Mouse (Mus musculus) liver, postnatal 0 days (tissue): ENCODE measurements around the gene Gm17622. TPM values are rescaled to one million over a fixed set of nuclear protein-coding genes. Genes with fewer than 3 reads are reported as not detected.

Experiments used
- ATAC-seq: fragments of 200-750 bp; cut with Nextera tagmentation; 2 replicates; pipeline ENCODE4 v1.8.0; 2017; ENCODE audit warnings: mild to moderate bottlenecking, moderate library complexity
- DNase-seq: peaks from one replicate; pipeline ENCODE4 v3.0.0-alpha.2; 2016
- H3K27ac ChIP-seq: fragments of 300-500 bp; sonication (generic); 2 replicates; pipeline ENCODE4 v1.5.1; 2014; ENCODE audit warnings: antibody characterized with exemption, moderate library complexity, mild to moderate bottlenecking, low read depth
- H3K27me3 ChIP-seq: fragments of 300-500 bp; sonication (generic); 2 replicates; pipeline ENCODE4 v1.6.1; 2014; ENCODE audit warnings: low read length, control low read depth, mixed read lengths; ENCODE audit not compliant: insufficient read depth
- H3K36me3 ChIP-seq: fragments of 300-500 bp; sonication (generic); replicated peaks from 2 replicates; pipeline ENCODE4 v1.6.1; 2014; ENCODE audit warnings: mild to moderate bottlenecking, control low read depth, low read length, moderate library complexity, mixed read lengths; ENCODE audit not compliant: insufficient read depth
- H3K4me1 ChIP-seq: fragments of 300-500 bp; sonication (generic); 2 replicates; pipeline ENCODE4 v1.6.1; 2014; ENCODE audit warnings: antibody characterized with exemption, mild to moderate bottlenecking, control low read depth; ENCODE audit not compliant: insufficient read depth
- H3K4me2 ChIP-seq: fragments of 300-500 bp; sonication (generic); 2 replicates; pipeline ENCODE4 v1.6.1; 2014; ENCODE audit warnings: low read depth, mild to moderate bottlenecking, low read length, moderate library complexity, mixed read lengths
- H3K4me3 ChIP-seq: fragments of 300-500 bp; sonication (generic); 2 replicates; pipeline ENCODE4 v1.5.1; 2014; ENCODE audit warnings: low read depth, low read length
- H3K9ac ChIP-seq: fragments of 300-500 bp; sonication (generic); replicated peaks from 2 replicates; pipeline ENCODE4 v1.6.1; 2014; ENCODE audit warnings: mild to moderate bottlenecking, moderate library complexity
- H3K9me3 ChIP-seq: fragments of 300-500 bp; sonication (generic); 2 replicates; pipeline ENCODE4 v1.6.1; 2016; ENCODE audit warnings: mild to moderate bottlenecking, control low read depth, low read length, mixed read lengths
- CTCF ChIP-seq: sonication (generic); IDR thresholded peaks from 2 replicates; pipeline ENCODE4 v1.5.1; 2016; ENCODE audit warnings: antibody characterized with exemption, low read depth
- EP300 ChIP-seq: IDR thresholded peaks from 2 replicates; pipeline ENCODE4 v1.6.1; 2016; ENCODE audit warnings: antibody characterized with exemption, low read depth, mild to moderate bottlenecking
- WGBS: fragments of 180-500 bp; shearing (Covaris S2); extraction: QIAGEN DNeasy Blood & Tissue Kit; methylation state at CpG from one replicate; pipeline ENCODE4 v1.1.7; 2014; ENCODE audit not compliant: insufficient replicate concordance; 5-methylcytosine and 5-hydroxymethylcytosine counted together
- polyA plus RNA-seq: library from polyadenylated mRNA; unstranded; fragments of >200 nt; fragmentation: Nextera tagmentation; extraction: Ambion mirVana; gene quantifications from 2 replicates; pipeline ENCODE4 v1.2.1, GENCODE M21; 2015

Gm17622 gene
- polyA plus RNA-seq, 1 experiment from 2014 or later, result not detected

DNA sequence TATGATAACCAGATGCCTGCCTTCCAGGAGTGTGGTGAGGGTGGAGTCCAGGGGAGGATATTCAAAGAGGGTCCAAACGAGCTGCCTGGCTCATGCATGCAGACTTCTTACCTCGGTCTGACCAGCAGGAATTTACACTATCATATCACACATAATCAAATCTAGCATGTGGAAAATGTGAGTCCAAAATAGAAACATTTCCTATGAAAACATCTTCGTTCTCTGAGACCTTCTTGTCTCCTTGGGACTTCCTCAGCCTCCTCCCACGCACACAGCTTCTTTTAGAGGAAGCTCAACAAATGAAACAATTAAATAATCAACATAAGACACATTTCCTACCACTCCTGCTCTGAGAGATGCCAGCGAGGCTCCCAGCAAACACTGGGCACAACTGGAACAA lies 21.4 kb downstream of the Gm17622 start:
- no peak overlapping the region for H3K9ac ChIP-seq
- no peak overlapping the region for H3K4me2 ChIP-seq
- no peak for ATAC-seq
- H3K27ac ChIP-seq, result no peak overlapping the region
- WGBS, result 48% methylated on average over 5 of the region's 5 CpGs
- no peak for TF ChIP-seq EP300
- TF ChIP-seq CTCF, result no peak
- 0 out of 2 replicates have a peak, but pooled peaks cover 2% of the 10 kb centered on the region for H3K4me1 ChIP-seq
- H3K9me3 ChIP-seq, result no peaks in the 10 kb centered on the region
- H3K4me3 ChIP-seq, result no peak overlapping the region
- H3K27me3 ChIP-seq, result no peaks in the 10 kb centered on the region
- DNase-seq, result no peak
- H3K36me3 ChIP-seq, result 0 out of 2 replicates have a peak, but pooled peaks cover 4% of the 10 kb centered on the region

DNA sequence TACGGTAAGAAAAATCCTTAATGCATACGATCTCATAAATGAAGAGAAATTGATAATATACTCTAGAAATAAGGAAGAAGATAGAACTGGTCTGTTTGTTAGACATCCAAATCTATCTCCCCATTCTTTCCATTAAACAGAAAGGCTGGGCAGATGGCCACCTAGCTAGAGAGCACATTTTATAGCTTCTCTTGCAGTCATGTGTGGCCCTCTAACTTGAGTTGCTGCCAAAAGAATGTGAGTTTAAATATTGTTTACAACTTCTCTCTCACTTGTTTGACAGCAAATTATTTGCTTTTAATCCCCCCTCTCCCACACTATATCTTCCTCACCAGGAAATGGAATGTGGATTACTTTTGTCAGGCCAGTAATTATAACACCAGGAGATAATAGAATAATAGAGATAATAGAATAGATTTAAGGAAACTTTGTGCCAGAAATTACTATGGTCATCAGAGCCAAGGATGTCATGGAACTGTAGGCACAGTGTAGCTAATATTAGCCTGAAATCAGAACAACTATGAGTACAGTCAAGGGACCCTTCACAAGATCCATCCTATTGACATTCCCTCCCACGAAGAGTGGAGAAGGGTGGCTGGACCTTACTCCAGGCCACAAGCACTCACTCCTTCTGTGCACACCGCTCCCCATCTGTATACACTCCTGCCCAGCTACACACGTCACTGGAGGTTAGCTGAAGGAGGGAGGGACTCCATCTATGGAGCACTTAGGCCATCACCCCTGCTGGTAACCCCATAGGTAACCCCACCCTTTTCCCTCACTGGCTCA lies 23.8 kb downstream of the Gm17622 start:
- DNase-seq (no peak), ATAC-seq (no peak)
- H3K27me3 ChIP-seq, result no peaks in the 10 kb centered on the region
- H3K27ac ChIP-seq, result no peak overlapping the region
- H3K4me2 ChIP-seq, result no peak overlapping the region
- 79% methylated on average over 5 of the region's 5 CpGs for WGBS
- H3K36me3 ChIP-seq, result 0 out of 2 replicates have a peak, but pooled peaks cover 4% of the 10 kb centered on the region
- H3K4me3 ChIP-seq, result no peak overlapping the region
- H3K4me1 ChIP-seq, result 0 out of 2 replicates have a peak, but pooled peaks cover 2% of the 10 kb centered on the region
- no peaks in the 10 kb centered on the region for H3K9me3 ChIP-seq
- TF ChIP-seq CTCF, result no peak
- TF ChIP-seq EP300, result no peak
- H3K9ac ChIP-seq, result no peak overlapping the region

DNA sequence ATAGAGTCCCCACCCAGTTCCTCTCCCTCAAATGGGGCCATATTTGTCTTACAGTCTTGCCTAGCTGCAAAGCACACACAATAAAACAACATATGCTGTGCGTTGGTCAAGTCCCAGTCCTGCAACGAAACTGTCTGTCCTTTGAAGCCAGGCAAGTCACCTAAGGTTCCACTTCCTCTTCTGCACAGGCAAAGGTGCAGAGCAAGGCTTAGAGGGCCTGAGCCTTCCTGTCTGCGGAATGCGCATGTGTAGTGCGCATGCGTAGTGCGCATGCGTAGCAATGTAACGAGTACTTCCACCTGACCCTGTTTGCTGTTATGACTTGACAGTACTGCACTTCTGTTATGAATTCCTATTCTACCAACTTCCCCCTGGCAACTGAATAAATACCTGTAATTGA lies 25.7 kb downstream of the Gm17622 start:
- no peak for TF ChIP-seq CTCF
- TF ChIP-seq EP300, result no peak
- Histone ChIP-seq H3K4me2 (no peak overlapping the region), H3K4me3 (no peak overlapping the region), H3K9me3 (no peaks in the 10 kb centered on the region), H3K4me1 (no peaks in the 10 kb centered on the region), H3K36me3 (0 out of 2 replicates have a peak, but pooled peaks cover 4% of the 10 kb centered on the region), H3K27me3 (no peaks in the 10 kb centered on the region), H3K27ac (no peak overlapping the region), H3K9ac (no peak overlapping the region)
- DNase-seq, result no peak
- 83% methylated on average over 9 of the region's 9 CpGs for WGBS
- ATAC-seq, result no peak

DNA sequence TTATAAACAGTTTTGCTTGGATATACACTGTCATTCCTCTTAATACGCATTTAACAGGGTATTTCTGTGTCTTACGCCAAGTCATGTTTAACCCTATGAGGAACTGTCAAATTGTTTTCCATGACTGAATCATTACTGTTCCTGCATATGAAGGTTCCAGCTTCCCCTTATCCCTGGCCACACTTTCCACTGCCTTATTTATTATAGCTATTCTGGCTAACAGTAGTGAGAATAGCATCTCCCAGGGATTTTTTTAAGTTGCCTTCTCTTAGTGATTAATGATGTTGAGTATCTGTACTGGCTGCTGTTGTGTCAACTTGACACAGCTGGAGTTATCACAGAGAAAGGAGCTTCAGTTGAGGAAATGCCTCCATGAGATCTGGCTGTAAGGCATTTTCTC lies 26.8 kb downstream of the Gm17622 start:
- ATAC-seq (no peak), DNase-seq (no peak)
- Histone ChIP-seq H3K27me3 (no peaks in the 10 kb centered on the region), H3K4me1 (no peaks in the 10 kb centered on the region), H3K36me3 (0 out of 2 replicates have a peak, but pooled peaks cover 4% of the 10 kb centered on the region), H3K27ac (no peak overlapping the region), H3K9ac (no peak overlapping the region), H3K4me2 (no peak overlapping the region), H3K4me3 (no peak overlapping the region), H3K9me3 (no peaks in the 10 kb centered on the region)
- 86% methylated on average over 2 of the region's 2 CpGs for WGBS
- TF ChIP-seq EP300 (no peak), CTCF (no peak)

DNA sequence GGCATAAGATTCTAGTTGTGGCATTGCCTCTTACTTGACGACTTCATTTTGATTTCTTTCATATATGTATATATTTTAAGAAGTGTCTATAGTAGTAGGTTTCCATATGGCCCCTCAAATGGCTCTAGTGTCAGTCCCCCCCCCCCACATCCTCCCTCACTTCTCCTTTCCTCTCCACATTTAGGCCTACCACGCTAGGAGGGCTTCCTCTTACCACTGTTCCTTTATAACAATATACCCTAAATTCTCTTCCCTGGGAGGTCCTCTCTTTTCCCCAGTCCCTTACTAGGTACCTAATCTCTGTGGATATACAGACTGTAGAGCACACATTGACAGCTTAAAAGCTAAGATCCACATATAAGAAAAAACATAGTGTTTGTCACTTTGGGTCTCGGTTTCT lies 30.8 kb downstream of the Gm17622 start:
- Histone ChIP-seq H3K27ac (no peak overlapping the region), H3K4me3 (no peak overlapping the region), H3K4me2 (no peak overlapping the region), H3K4me1 (no peaks in the 10 kb centered on the region), H3K36me3 (0 out of 2 replicates have a peak, but pooled peaks cover 1% of the 10 kb centered on the region), H3K9ac (no peak overlapping the region), H3K9me3 (no peaks in the 10 kb centered on the region), H3K27me3 (no peaks in the 10 kb centered on the region)
- TF ChIP-seq CTCF, result no peak
- TF ChIP-seq EP300, result no peak
- ATAC-seq (no peak), DNase-seq (no peak)
- 72% methylated on average over 3 of the region's 3 CpGs for WGBS

DNA sequence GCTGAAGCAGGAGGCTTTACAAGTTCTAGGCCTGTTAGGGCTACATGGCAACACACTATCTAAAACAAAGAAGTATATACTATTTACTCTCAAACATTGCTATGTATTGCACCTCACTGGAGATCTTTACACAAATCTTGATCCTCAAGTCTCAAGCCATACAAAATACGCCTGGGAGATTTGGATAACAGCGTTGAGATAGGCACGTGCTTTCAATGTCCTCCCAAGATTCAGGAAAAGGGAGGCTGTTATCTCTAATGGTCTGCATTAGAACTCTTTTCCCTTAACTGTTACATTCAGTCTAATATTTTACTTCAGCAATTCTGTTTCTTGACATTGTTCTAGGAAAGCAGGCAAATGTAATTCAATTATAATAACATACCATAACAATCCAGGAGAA lies 36.5 kb downstream of the Gm17622 start:
- ATAC-seq, result no peak
- Histone ChIP-seq H3K4me3 (no peak overlapping the region), H3K27ac (no peak overlapping the region), H3K27me3 (no peaks in the 10 kb centered on the region), H3K36me3 (no peaks in the 10 kb centered on the region), H3K4me1 (no peaks in the 10 kb centered on the region), H3K9ac (no peak overlapping the region), H3K9me3 (no peaks in the 10 kb centered on the region), H3K4me2 (no peak overlapping the region)
- no peak for DNase-seq
- TF ChIP-seq CTCF, result no peak
- TF ChIP-seq EP300, result no peak
- 49% methylated on average over 3 of the region's 3 CpGs for WGBS
